Mouse (Mus musculus): Measurements from ENCODE around the gene Cdhr4. TPM values are rescaled to one million over a fixed set of nuclear protein-coding genes. Genes with fewer than 3 reads are reported as not detected.

Gene Cdhr4
- total RNA-seq, 2 experiments from 2014 or later: 1.4 to 2.1 TPM

DNA sequence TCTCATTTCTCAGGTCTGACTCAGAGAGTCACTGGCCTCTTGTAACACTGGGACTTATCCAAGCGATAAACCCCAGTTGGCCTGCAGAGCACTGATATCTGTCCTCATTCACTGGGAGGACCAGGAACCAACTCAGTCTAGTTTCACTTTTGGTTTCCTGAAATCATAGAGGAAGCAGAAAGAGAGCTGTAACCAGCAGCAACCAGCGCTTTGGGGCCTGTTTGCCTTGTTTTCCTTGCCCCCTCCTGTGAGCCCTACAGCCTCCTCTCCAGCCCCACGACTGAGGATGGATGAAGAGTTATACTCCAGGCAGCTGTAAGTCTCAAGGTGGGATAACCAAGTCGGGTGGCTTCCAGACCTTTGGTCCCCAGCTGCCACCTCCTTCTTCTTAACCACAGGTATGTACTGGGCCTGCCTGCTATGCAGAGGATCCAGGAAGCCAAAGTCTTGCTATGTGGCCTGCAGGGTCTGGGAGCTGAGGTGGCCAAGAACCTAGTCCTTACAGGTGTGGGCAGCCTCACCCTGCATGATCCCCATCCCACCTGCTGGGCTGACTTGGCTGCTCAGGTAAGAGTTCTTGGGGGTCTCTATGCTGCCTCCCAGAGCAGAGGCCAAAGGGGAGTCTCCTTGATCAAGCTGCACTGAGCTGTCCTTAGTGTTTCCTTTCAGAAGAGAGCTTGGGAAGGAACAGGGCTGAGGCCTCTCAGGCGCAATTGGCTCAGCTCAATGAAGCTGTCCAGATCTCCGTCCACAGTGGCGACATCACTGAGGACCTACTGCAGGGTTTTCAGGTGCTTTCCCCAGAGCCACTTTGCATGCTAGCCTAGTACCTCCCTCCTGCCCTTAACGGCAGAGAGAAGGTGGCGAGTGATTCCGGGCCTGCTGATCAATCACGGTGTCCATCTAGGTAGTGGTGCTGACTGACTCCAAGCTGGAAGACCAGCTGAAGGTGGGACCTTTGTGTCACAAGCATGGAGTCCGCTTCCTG is 16.6 kb upstream of the Cdhr4 start, which contains the start of gene Uba7:
TSS of gene Uba7 (plus strand) at position 107 of the 988 bp plus-strand sequence.
- DNase-seq: peak; percentile 51

DNA sequence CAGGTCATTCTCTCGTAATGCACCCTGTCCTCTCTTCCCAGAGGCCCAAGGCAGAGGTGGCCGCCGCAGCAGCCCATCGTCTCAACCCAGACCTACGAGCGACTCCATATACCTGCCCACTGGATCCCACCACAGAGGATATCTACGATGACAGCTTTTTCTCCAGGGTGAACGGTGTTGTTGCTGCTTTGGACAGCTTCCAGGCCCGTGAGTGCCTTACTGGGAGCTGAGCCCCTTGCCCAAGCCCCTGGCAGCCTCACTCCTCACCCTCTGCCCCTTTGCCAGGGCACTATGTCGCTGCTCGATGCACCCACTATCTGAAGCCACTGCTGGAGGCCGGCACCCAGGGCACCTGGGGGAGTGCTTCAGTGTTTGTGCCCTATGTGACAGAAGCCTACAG is 13.5 kb upstream of the Cdhr4 start:
- DNase-seq: no peak

DNA sequence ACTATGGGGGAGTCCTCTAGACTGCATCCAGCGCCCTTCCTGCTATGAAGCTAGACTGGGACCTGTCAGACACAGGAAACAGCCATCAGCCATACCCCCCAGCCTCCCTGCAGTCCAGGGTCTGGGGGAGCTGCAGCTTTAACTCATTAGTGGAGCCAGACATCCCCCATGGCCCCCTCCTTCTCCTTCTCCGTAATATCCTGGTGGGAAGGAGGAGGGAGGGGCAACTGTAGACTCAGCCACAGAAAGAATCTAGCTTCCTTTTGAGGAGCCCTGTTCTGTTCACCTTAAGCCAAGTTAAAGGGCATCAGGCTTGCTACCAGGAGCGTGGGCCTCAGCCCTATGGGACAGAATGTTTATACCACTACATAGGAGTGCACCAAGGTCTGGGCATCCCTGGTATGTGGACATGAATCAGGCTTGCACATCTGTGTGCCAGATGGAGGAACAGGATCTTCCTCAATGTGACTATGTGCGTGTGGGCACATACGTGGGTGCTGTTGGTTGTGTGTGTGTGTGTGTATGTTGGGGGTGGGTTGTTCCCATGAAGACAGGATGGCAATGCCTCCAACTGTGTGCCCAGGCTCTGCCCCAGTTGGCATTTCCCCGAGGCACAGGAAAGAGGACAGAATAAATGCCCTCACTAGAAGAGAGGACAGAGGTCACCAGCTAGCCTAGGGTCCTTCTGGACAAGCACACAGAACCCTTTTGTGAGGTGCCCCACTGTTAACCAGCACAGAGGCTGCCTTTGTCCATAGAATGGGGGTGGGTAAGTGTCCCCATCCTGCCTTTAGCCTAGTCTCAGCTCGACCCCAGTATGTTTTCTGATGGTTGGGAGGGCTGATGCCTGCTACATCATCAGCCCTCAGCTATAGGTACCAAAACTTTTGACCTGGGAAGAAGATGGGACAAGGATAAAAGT is 10.4 kb upstream of the Cdhr4 start:
- peak; percentile 61 for DNase-seq

DNA sequence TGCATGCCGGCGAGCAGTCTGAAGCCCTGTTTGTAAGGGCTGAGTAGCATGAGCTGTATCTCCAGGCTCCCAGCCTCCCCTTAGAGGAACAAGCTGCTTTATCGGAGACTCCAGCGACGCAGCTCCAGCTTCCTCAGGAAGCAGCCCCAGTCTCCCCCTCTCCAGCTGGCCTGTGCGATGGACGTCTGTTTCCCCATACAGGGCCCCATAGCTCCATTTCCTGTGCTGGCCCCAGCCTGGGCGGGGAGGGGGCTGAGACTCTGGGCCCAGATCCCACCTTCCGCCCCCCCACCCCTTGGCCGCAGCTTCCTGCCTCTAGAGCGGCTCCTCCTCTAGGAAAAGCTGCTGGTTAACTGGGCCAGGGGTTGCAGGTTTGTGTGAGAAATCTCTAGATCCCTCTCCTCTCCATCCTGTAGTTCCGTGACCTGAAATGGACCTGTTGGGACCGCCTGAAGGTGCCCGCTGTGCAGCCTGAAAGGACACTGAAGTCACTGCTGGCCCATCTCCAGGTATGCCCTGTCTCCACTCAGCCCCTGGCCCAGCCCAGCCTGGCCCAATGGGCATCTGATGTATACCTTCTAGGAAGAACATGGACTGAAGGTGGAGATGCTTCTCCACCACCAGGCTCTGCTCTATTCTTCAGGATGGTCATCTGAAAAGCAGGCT is 9.5 kb upstream of the Cdhr4 start, which contains the start of gene Gm20661:
TSS of gene Gm20661 (plus strand) at position 378 of the 666 bp plus-strand sequence.
- peak; percentile 88 for DNase-seq

DNA sequence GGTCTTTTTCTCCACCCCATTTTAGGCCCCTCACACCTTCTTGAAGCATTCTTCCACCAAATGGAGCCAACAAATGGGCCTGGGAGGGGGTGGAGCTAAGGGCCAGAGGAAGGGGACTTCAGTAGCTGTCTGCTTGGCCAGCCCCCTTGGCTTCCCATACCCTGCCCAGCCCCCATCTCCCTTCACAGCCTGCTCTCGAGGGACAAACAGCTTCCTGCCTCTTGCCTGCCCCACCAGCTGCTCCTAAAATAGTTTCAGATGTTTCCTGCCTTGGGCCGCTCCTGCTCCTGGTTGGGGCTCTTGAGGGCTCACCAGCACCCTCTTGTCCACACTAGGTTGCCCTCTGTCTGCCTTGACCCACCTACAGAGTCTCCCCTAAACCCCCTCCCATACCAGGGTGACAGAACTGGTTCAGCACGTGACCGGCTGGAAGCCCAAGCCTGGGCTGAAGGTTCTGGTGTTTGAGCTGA is 8.8 kb upstream of the Cdhr4 start:
- DNase-seq: peak; percentile 92

DNA sequence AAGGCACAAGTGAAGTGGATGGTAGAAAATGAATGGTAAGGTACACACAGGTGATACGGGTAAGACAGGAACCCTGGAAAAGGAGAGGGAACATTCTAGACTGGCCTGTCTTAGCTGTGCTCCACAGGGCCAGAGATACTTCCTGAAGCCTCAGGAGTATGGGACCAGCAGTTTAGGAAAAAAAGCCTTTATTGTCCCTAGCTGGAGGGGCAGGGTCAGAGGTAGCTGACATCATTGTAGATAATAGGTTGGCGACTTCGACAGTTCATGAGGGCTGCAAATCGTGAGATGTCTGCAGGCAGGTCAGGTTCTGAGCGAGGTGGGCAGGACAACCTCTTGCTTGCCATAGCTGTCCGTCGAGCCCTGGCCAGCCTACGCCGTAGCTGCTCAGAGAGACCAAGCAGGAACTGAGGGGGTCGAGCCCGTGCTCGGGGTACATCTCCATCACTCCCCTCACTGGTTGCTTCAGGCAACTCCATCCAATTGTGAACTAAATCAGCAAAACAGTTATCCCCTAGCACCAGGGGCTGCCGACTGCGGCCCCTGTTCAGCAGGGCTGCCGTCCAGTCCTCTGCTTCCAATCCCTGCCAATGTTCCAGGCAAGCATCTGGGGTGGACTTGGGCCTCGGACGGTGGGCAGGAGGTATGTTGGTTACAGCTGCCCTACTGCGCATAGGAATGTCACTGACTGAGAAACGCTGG is 8.1 kb upstream of the Cdhr4 start:
- peak; percentile 36 for DNase-seq

DNA sequence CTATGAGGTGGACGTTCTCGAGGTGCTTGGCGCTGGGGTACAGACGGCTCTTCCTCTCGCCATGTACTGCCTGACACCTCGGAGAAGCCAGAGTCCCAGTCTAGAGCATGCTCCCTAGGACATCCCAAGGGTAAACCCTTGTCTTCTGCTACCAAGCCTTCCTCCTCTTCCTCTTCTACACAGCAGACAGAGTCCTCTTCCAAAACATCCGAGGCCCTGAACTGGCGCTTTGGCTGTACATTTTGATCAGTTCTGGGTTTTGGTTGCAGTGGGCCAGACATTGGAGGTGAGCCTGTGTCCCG is 7.6 kb upstream of the Cdhr4 start:
- DNase-seq: no peak

DNA sequence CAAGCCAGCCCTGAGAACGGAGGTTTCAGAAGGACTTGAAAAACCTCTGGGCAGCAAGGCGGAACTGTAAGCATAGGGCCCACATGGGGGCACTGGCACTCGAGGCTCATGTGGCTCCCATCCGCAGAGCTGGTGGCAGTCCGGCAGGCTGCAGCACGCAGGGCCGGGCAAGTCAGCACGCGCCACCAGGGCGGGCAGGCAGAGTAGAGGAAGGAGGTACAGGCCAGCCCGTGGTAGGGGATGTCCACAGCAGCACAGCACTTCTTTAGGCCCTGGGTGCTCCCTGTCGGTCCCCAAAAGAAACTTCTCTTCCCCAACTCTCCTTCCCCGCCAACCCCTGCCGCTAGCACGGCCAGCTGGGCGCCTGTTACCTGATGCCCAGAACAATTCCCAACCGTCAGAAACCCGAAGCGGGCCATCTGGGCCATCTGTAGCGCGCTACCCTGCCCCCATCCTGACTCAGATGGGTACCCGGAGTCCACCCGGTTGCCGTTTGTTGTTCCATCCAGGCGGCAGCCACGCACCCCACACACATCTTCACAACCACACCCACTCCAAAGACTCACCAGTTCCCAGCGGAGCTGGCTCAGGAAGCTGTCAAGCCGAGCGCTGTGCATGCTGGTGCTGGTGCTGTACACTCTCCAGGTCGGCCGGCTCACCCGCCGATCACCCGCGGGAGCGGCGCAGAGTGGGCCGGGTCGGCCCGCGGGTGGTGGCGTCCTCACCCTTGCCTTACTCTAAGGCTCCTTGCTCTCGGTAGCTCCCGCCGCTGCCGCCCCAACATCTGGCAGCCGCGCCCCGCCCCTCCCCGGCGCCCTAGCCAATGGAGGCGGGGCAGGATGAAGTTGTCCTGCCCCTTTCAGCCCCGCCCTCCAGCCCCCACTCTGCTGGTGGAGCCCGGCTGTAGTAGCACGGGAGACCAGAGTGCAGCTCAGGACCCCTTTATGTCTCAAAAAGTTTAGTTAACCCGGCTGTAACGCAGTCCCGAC is 6.9 kb upstream of the Cdhr4 start, which contains the start of gene Inka1:
TSS of gene Inka1 (minus strand) at position 749 of the 989 bp plus-strand sequence.
- peak; percentile 94 for DNase-seq

DNA sequence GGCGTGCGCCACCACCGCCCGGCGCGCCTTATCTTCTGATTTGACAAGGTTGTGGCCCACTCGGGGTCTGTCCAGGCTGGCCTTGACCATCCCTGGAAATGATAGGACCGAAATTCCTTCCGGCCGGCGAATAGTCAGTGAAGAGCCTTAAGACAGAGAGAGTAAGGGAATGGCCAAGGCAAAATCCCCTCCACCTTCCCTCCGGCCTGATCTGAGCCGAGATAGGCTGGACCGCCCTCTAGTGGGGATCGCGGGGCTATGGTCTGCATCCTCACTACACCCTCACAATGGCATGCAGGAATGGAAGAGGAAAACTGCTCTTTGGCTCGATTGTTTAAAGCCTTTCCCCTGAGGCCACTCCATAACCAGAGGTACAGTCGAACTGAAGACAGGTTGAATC is 5.9 kb upstream of the Cdhr4 start:
- peak; percentile 86 for DNase-seq

DNA sequence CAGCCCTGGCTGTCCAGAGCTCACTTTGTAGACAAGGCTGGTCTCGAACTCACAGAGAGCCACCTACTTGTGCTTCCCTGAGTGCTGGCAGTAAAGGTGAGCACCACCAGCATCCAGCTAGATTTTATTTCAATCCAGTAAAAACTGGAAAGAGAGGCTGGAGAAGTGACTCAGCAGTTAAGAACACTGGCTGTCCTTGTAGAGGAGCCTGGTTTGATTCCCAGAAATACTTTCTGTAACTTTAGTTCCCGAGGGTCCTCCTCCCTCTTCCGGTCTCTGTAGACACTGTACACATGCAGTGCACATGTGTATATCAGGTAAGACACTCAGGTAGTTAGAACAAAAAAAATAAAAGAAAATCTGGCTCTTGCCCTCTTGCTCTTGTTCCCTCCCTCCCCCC is 4.3 kb upstream of the Cdhr4 start:
- no peak for DNase-seq

DNA sequence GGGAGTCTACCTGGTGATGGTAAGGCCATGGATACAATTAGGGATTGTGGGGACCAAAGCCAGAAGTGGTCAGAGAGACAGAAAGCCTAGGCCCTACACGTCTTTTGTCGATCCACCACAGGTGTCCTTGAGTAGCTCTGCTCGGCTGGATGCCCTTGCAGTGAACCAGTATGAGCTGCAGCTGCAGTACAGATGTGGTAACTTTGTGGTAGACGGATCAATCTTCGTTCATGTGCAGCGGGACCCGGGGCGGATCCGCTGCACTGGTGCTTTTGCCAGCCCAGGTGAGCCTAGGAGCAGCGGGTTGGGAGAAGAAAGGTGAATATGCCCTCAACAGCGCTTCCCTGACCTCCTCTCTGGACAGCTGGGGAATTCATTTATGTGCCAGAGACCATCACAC is 716 bp downstream of the Cdhr4 start:
- DNase-seq: no peak

DNA sequence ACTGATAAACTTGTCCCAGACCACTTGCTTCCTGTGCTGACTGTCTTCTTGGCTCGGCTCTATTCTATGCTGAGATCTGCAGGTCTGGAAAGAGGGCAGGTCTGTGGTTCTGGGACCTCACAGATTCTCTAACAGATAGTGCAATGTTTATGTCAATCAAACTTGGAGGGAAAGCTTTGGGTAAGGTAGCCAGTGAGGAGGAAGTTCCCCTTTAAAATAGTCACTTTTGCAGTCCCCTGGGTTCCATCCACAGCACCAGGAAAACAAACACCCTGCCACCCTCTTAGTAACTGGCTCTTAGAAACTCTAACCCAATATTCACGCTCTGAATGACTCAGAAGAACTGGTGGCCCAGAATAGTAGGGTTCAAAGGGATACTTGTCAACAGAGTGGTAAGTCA is 2.2 kb downstream of the Cdhr4 start:
- DNase-seq: no peak

DNA sequence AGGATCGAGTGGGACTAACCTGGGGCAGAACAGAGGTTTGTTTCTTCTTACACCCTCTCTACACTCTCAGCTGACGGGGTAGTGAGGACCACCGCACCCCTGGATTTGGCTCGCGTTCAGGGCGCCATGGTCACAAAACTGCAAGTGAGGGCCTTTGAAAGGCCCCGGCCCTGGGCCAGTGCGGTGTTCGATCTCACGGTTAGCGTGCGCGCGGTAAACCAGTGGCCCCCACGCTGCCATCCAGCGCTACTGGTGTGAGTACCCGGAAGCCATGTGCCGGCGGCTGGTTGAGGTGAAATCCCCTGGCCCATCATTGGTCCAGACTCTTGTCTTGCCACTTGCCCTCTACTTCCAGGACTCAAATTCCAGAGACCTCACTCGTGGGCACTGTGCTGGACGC is 3.2 kb downstream of the Cdhr4 start:
- DNase-seq: no peak

DNA sequence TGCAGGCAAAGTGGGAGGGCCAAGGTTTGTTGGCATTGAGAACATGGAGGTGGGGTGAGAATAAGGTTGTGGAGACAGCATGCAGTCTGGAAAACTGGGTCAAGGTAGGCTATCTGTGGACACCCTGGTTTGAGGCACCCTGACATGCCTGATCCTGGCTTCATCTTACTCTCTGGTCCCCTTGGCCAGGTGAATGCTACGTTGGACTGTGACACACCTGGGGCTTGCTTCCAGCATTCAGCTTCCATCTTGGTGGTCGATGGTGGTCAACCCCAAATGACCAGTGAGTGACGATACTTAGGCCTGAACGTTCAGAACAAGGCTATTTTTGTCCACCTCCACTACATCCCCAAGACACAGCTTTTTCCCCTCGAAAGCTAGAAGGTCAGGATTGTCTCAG is 3.8 kb downstream of the Cdhr4 start, which contains the start of gene Gm20662:
TSS of gene Gm20662 (plus strand) at position 301 of the 400 bp plus-strand sequence.
- DNase-seq: no peak

DNA sequence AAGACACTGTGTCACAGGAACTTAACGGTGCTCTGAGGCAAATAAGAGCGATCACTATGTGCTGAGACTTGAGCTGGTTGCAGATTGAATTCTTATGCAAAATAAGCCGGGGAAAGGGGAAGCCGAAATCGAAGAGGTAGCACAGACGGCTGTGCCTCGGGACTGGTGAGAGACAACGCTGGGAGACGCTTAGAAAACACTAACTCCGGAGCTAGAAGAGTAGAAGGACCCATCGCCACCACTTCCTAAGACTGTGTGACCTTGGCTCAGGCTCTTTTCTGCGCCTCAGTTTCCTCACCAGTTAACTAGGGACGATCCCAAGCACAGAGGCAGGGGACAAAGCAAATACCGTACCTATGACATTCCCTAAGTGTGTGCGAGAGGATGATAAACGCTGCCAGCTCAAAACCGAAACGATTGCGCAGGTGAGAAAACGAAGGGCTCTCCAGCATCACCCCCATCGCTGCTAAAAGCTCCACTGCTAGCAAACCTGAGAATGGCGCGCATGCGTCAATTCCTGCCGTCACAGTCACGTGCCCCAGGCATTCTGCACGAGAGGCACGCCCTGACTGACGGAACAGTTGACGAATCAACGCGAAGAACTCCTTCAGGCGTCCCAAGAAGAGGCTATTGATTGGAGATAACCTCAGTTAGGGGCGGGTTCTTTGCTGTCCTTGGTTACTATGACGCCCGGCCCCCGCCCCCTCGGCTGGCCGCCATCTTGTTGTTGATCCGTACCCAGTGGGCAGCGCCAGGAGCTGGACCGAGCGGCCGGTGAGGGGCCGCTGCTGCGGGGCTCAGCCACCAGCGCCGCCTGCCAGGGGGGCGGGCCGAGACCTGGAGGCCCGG is 9.8 kb downstream of the Cdhr4 start, which contains the start of gene Ip6k1:
TSS of gene Ip6k1 (plus strand) at position 580 of the 849 bp plus-strand sequence.
- peak; percentile 100 for DNase-seq

DNA sequence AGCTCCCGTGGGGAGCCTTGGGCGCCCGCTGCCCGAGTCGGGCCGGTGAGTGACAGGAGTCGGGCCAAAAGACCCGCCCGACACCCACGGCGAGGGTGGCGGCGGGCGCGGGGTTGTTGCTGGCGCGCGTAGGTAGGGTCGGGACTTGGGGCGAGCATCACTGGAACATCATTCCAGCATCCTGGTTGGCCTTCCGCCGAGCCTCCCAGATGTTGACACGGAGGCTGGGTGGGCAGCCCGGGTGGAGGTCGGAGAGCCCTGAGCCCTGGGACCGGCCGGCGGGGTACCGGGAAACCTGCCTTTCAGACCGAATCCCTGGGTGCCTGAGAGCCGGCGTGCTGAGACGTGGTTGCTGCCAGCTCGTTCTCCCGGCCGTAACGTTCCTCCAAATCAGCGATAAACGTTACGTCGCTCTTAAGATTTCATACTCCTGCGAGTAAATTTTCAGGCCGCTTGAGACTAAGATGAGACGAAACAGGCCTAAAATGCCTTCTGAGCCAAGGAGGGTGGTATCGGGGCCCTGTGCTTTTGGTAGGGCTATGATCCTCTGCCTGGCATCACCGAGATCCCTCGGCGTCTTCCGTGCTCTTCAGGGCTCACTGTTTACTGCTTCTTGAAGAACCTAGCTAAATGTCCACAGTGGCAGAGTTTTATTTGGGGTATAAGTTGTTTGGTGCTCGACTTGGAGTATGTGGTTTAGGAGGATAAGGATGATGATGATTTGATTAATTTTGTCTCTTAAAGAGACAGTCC is 10.7 kb downstream of the Cdhr4 start:
- no peak for DNase-seq

DNA sequence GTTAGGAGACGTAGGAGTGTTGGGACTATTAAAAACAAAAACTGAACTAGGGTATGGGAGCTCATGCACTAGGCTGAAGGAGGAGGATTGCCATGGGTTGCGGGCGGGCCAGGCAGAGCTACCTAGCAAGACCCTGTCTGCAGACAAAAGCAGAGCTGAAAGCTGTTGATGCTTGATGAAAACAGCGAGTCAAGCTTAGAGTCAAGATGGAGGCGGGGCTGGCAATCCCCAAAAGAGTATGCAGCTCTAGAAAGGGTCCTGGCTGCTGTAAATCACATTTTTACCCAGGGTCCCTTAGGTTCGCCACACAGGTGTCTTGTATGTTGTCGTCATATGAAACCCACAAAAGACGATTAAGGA is 11.2 kb downstream of the Cdhr4 start:
- no peak for DNase-seq

DNA sequence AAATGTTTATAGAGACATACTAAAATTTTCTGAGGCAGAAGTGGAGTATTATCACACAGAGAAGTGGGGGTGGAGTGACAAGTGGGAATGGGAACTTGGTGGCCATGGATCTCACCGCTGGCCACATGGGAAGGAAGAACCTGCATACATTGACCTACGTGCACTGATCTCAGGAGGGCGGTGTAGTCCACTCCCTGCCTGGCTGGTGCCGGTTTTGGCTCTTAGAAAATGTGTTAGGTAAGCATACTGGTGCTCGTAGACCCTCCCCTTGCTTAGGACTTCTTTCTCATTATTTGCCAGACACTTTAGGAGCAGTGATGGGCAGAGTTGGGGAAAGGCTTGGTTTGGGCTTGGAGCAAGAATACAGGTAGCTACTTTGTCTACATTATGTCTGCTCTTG is 15.7 kb downstream of the Cdhr4 start:
- DNase-seq: no peak

DNA sequence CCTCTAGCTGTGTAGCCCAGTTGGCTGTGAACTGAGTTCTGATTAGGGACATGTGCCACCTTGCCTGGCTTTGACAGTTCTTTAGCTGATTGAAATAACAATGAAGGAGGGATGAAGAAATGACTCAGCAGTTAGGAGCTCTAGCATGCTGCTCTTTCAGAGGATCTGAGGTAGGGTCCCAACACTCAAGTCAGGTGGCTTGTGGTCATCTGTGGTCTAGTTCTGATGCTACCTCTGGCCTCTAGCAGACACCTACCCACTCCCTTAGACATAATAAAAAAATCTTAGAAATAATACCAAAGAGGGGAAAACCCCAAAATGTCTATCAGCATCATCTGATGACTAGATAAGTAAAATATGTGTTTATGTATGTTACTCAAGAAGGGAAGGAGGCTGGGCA is 18.1 kb downstream of the Cdhr4 start:
- no peak for DNase-seq
